ENCODE assay signal across 9 mouse cellular contexts in the genomic region with DNA sequence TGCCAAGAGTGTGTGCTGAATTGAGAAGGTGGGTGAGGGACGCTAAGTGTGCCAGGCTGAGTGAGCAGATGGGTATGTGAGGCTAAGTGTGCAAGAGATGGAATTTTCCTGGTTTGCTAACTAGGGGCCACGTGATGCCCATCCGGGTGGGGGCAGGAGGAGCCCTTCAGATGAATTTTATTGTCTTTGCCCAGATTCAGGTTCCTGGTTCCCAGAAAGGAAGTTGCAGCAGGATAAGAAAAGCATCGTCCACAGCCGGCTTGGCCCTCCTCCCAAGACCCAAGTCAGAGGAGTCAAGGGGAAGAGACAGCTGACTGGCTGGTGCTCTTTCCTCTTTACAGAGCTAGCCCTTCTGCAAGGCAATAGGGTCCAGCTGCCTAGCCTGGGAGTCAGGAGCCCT. TPM values are rescaled to one million over a fixed set of nuclear protein-coding genes. Genes with fewer than 3 reads are reported as not detected.
DNase-seq lines count a peak whose midpoint lies in the region; ATAC-seq lines count a peak whose summit lies in the region.
"Had no signal": no experiment of that assay in that cellular context is flagged by ENCODE, and none has a peak within 500 bp of the region (broad histone marks: within the 10 kb centered on the region; RNA-seq: fewer than 3 reads in every experiment).

Gene Fam167b, minus strand, starts transcription at position 84 of the 400 bp plus-strand sequence.

- H3K4me1 ChIP-seq in hindbrain, embryonic 10.5 days (replicated peaks) = peaks cover 16% of the 10 kb centered on the region
- H3K4me1 ChIP-seq in hindbrain, embryonic 11.5 days (replicated peaks; ENCODE audit: control insufficient read depth, insufficient read depth, low read length) = 0 out of 2 replicates have a peak, but pooled peaks cover 2% of the 10 kb centered on the region
- no peaks in the 10 kb centered on the region for H3K4me1 ChIP-seq in embryonic facial prominence, embryonic 14.5 days (ENCODE audit: control insufficient read depth, insufficient read depth, low read length)

- no peaks in the 10 kb centered on the region for H3K9me3 ChIP-seq in hindbrain, embryonic 10.5 days
- no peaks in the 10 kb centered on the region for H3K9me3 ChIP-seq in hindbrain, embryonic 11.5 days (ENCODE audit: control insufficient read depth, low read length)
- no peaks in the 10 kb centered on the region for H3K9me3 ChIP-seq in embryonic facial prominence, embryonic 14.5 days (ENCODE audit: control insufficient read depth, low read length)

- no peak within 1 kb of the TSS for H3K9ac ChIP-seq in hindbrain, embryonic 11.5 days (ENCODE audit: low read depth, low read length)
- H3K9ac ChIP-seq in embryonic facial prominence, embryonic 14.5 days (ENCODE audit: low read depth, low read length) = no peak within 1 kb of the TSS

- 0 out of 2 replicates have a peak within 1 kb of the TSS, but pooled peaks have one; percentile 24 for H3K4me3 ChIP-seq in hindbrain, embryonic 10.5 days
- H3K4me3 ChIP-seq in hindbrain, embryonic 11.5 days (ENCODE audit: low read depth, low read length) = no peak within 1 kb of the TSS
- H3K4me3 ChIP-seq in embryonic facial prominence, embryonic 14.5 days (ENCODE audit: low read depth, low read length) = no peak within 1 kb of the TSS

- peak within 1 kb of the TSS; percentile 69; the same call in 1 of the 2 replicates for H3K27ac ChIP-seq in hindbrain, embryonic 10.5 days
- H3K27ac ChIP-seq in hindbrain, embryonic 11.5 days (ENCODE audit: low read depth, low read length) = no peak within 1 kb of the TSS
- H3K27ac ChIP-seq in embryonic facial prominence, embryonic 14.5 days (replicated peaks; ENCODE audit: low read depth, low read length) = no peak within 1 kb of the TSS

- 82% methylated on average over 5 of the region's 5 CpGs for WGBS in hindbrain, embryonic 10.5 days
- WGBS in hindbrain, embryonic 11.5 days = 91% methylated on average over 5 of the region's 5 CpGs
- 91% methylated on average over 5 of the region's 5 CpGs for WGBS in embryonic facial prominence, embryonic 14.5 days

- no peaks in the 10 kb centered on the region for H3K36me3 ChIP-seq in hindbrain, embryonic 10.5 days
- no peaks in the 10 kb centered on the region for H3K36me3 ChIP-seq in hindbrain, embryonic 11.5 days (ENCODE audit: control insufficient read depth, insufficient read depth, low read length)
- H3K36me3 ChIP-seq in embryonic facial prominence, embryonic 14.5 days (ENCODE audit: control insufficient read depth, insufficient read depth, low read length) = no peaks in the 10 kb centered on the region

- no peak within 1 kb of the TSS for H3K4me2 ChIP-seq in hindbrain, embryonic 11.5 days (replicated peaks; ENCODE audit: low read depth, low read length)
- H3K4me2 ChIP-seq in embryonic facial prominence, embryonic 14.5 days (ENCODE audit: low read depth, low read length) = peak within 1 kb of the TSS; percentile 12; the same call in 1 of the 2 replicates

- DNase-seq in hindbrain, embryonic 10.5 days (ENCODE audit: low spot score) = no peak
- DNase-seq in hindbrain, embryonic 11.5 days (ENCODE audit: low spot score) = no peak
- DNase-seq in embryonic facial prominence, embryonic 14.5 days (ENCODE audit: low spot score) = no peak
- DNase-seq in kidney, adult 18-20 months = peak; percentile 63
- peak; percentile 41 for DNase-seq in lung, postnatal 25 days (ENCODE audit: low spot score)
- DNase-seq in left cerebral cortex, adult 11 months (ENCODE audit: low spot score) = no peak
- DNase-seq in embryo, embryonic 10.5 days (ENCODE audit: low spot score) = no peak
- no peak for DNase-seq in T-cell, adult 2 months (ENCODE audit: low spot score)
- DNase-seq: cerebellum, adult 9-10 months had no signal

- no peak for ATAC-seq in hindbrain, embryonic 11.5 days (ENCODE audit: low FRiP score)
- ATAC-seq in embryonic facial prominence, embryonic 14.5 days (ENCODE audit: low read depth) = no peak

- peaks cover 5% of the 10 kb centered on the region; the same call in 1 of the 2 replicates for H3K27me3 ChIP-seq in hindbrain, embryonic 10.5 days (ENCODE audit: insufficient read depth, poor library complexity, severe bottlenecking)
- H3K27me3 ChIP-seq in hindbrain, embryonic 11.5 days (ENCODE audit: control insufficient read depth, insufficient read depth, low read length) = no peaks in the 10 kb centered on the region
- no peaks in the 10 kb centered on the region for H3K27me3 ChIP-seq in embryonic facial prominence, embryonic 14.5 days (replicated peaks; ENCODE audit: control insufficient read depth, insufficient read depth, low read length)

RNA-seq across cellular contexts. Expression of gene Fam167b, which starts in this region (rescaled TPM):
- 0.46 and 1.0 TPM in 2 replicates for polyA plus RNA-seq in hindbrain, embryonic 10.5 days (2016; fragmentation: Nextera tagmentation; extraction: Ambion mirVana)
- polyA plus RNA-seq in hindbrain, embryonic 11.5 days (2014; fragmentation: Nextera tagmentation; extraction: Ambion mirVana) = 1.0 and 1.6 TPM in 2 replicates
- 6.4 and 6.9 TPM in 2 replicates for polyA plus RNA-seq in embryonic facial prominence, embryonic 14.5 days (2014; fragmentation: Nextera tagmentation; extraction: Ambion mirVana)

Comparison
In these comparisons a context has a peak if more than half of its experiments do, and no peak if none do; other contexts are left out.
1. DNase-seq: peak in kidney, adult 18-20 months (single experiment) and lung, postnatal 25 days (single experiment); none in hindbrain, embryonic 10.5 days (single experiment), hindbrain, embryonic 11.5 days (single experiment), embryonic facial prominence, embryonic 14.5 days (single experiment), left cerebral cortex, adult 11 months (single experiment), embryo, embryonic 10.5 days (single experiment) and T-cell, adult 2 months (single experiment).